Mouse (Mus musculus) spleen, postnatal 0 days (tissue): ENCODE measurements around the gene Clstn2. TPM values are rescaled to one million over a fixed set of nuclear protein-coding genes. Genes with fewer than 3 reads are reported as not detected.

ENCODE experiments used
- polyA plus RNA-seq: library from polyadenylated mRNA; unstranded; fragments of >200 nt; fragmentation: Nextera tagmentation; extraction: Ambion mirVana; gene quantifications from 2 replicates; pipeline ENCODE4 v1.2.1, GENCODE M21; 2015

Gene Clstn2
- polyA plus RNA-seq, result 0.81 and 0.96 TPM in 2 replicates

DNA sequence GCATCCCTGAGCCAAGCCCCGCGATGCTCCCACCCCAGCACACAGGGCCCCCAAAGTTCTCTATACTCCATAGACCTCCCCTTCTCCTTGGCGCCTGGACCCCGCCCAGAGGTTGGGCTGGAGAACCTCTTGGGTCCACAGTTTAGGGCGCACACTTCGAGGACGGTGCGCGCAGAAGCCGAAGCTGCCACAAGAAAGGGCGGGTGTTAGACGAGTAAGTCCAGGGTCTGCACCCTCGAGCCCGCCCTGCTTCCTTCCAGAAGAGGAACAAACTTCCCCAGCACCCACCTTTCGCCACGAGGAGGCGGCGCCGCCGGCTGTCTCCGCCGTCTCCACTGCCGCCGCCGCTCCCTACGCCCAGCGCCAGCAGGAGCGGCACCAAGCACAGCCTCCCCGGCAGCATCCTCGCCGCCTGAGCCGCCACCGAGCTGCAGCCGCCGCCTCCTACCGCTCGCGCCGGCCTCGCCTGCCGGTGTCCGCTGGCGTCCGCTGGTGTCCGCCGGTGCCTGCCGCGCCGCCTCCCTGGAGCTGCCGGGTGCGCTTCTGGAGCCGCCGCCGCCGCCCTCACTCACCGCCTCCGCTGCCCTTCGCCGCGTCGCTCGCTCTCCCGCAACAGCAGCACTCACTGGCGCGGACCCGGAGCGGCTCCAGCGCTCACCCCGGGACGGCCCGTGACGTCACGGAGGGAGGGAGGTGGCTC, at the start of gene Clstn2:
TSS of gene Clstn2 (minus strand) at position 609 of the 700 bp plus-strand sequence.

